Mouse (Mus musculus): ENCODE data around the gene Eng.

DNA sequence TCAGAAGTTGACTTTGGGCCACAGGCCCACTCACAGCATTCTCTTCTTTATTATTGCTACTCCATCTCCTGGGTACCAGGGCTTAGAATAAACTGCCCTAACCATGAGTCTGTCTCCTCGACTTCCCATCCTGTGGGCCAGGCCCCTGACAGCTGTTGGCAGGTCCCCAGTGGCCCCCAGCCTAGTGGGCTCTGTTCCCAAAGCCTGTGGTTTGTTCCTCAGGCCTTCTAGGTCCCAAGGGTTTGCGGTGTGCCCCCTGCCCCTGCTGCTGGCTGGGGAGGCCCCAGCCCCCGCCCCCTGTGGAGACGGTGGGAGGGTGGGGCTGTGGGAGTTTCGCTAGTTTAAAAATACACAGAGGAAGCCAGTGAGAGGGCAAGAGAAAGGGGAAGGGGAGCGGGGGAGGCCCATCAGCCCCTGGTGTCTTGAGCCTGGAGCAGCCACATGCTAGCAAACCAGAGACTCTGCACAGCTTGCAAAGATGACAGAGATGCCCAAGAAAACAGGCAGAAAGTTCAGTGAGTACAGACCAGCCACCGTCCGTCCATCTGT lies 74.4 kb downstream of the Eng start, which contains the start of gene Sh2d3c:
- TF ChIP-seq CTCF (IDR thresholded peaks at IDR 0.05; ENCODE audit: low read depth, low read length) (no peak), POLR2A (IDR thresholded peaks at IDR 0.05; ENCODE audit: borderline replicate concordance, low read depth, low read length) (no peak)
